Mouse (Mus musculus) heart, adult 2 months (tissue): ENCODE data around the gene Otogl.

Source experiments
- CTCF ChIP-seq: fragments of 200-600 bp; IDR thresholded peaks from 2 replicates; pipeline ENCODE4 v1.8.1; 2022; ENCODE audit warnings: antibody characterized with exemption, mild to moderate bottlenecking, moderate library complexity
- EP300 ChIP-seq: fragments of 200-500 bp; IDR thresholded peaks from 2 replicates; pipeline ENCODE4 v1.6.1; 2011; ENCODE audit warnings: low read depth, low read length, control low read depth; ENCODE audit not compliant: insufficient read depth
- POLR2A ChIP-seq: fragments of 200-500 bp; IDR thresholded peaks from 2 replicates; pipeline ENCODE4 v1.6.1; 2011; ENCODE audit warnings: mild to moderate bottlenecking, low read depth, low read length, control low read depth; ENCODE audit not compliant: insufficient read depth

- TF ChIP-seq EP300 (no peak), CTCF (no peak), POLR2A (no peak)
Measured at GRCm38 (mm10) chr10:107737743-107738142, 174.2 kb downstream of the Otogl start.
